Mouse (Mus musculus) kidney, postnatal 0 days (tissue): ENCODE data around the gene 1700019D03Rik. TPM values are rescaled to one million over a fixed set of nuclear protein-coding genes. Genes with fewer than 3 reads are reported as not detected.

Experiments used
- ATAC-seq: fragments of 200-750 bp; cut with Nextera tagmentation; replicated peaks from 2 replicates; pipeline ENCODE4 v1.8.0; 2017; ENCODE audit warnings: low read depth, moderate number of reproducible peaks, moderate TSS enrichment, moderate library complexity; ENCODE audit not compliant: low FRiP score
- DNase-seq: peaks from one replicate; pipeline ENCODE4 v3.0.0-alpha.2; 2016; ENCODE audit warnings: low spot score
- H3K27ac ChIP-seq: fragments of 300-500 bp; sonication (generic); 2 replicates; pipeline ENCODE4 v1.5.1; 2014; ENCODE audit warnings: mild to moderate bottlenecking
- H3K27me3 ChIP-seq: fragments of 300-500 bp; sonication (generic); 2 replicates; pipeline ENCODE4 v1.6.1; 2014; ENCODE audit warnings: low read length, mixed read lengths; ENCODE audit not compliant: insufficient read depth
- H3K36me3 ChIP-seq: fragments of 300-500 bp; sonication (generic); 2 replicates; pipeline ENCODE4 v1.6.1; 2014; ENCODE audit warnings: low read length, mixed read lengths; ENCODE audit not compliant: insufficient read depth
- H3K4me1 ChIP-seq: fragments of 300-500 bp; sonication (generic); replicated peaks from 2 replicates; pipeline ENCODE4 v1.6.1; 2014; ENCODE audit warnings: antibody characterized with exemption, low read length, mixed read lengths; ENCODE audit not compliant: insufficient read depth
- H3K4me2 ChIP-seq: fragments of 300-500 bp; sonication (generic); 2 replicates; pipeline ENCODE4 v1.6.1; 2014; ENCODE audit warnings: mild to moderate bottlenecking, low read length, moderate library complexity, mixed read lengths
- H3K4me3 ChIP-seq: fragments of 300-500 bp; sonication (generic); replicated peaks from 2 replicates; pipeline ENCODE4 v1.5.1; 2014; ENCODE audit warnings: low read depth, low read length
- H3K9ac ChIP-seq: fragments of 300-500 bp; sonication (generic); 2 replicates; pipeline ENCODE4 v1.6.1; 2014; ENCODE audit warnings: low read depth, low read length
- H3K9me3 ChIP-seq: fragments of 300-500 bp; sonication (generic); replicated peaks from 2 replicates; pipeline ENCODE4 v1.6.1; 2016; ENCODE audit warnings: low read length, inconsistent platforms, mixed read lengths
- CTCF ChIP-seq: IDR thresholded peaks from 2 replicates; pipeline ENCODE4 v1.5.1; 2016; ENCODE audit warnings: antibody characterized with exemption, low read depth, mild to moderate bottlenecking, moderate library complexity
- WGBS: fragments of 180-500 bp; shearing (Covaris S2); extraction: QIAGEN DNeasy Blood & Tissue Kit; methylation state at CpG from one replicate; pipeline ENCODE4 v1.1.7; 2014; 5-methylcytosine and 5-hydroxymethylcytosine counted together
- polyA plus RNA-seq: library from polyadenylated mRNA; unstranded; fragments of >200 nt; fragmentation: Nextera tagmentation; extraction: Ambion mirVana; gene quantifications from 2 replicates; pipeline ENCODE4 v1.2.1, GENCODE M21; 2015

1700019D03Rik gene
- polyA plus RNA-seq, 1 experiment from 2014 or later, result 8.1 TPM

- Histone ChIP-seq H3K4me3 (no peak overlapping the region), H3K4me1 (no peaks in the 10 kb centered on the region), H3K4me2 (no peak overlapping the region), H3K27ac (no peak overlapping the region), H3K27me3 (no peaks in the 10 kb centered on the region), H3K9me3 (no peaks in the 10 kb centered on the region), H3K36me3 (0 out of 2 replicates have a peak, but pooled peaks cover 2% of the 10 kb centered on the region), H3K9ac (no peak overlapping the region)
- ATAC-seq (no peak), DNase-seq (no peak)
- 89% methylated on average over 3 of the region's 3 CpGs for WGBS
- TF ChIP-seq CTCF, result no peak
Observed at GRCm38 (mm10) chr1:52909783-52910182, 110.2 kb downstream of the 1700019D03Rik start.

- Histone ChIP-seq H3K4me1 (no peaks in the 10 kb centered on the region), H3K27me3 (no peaks in the 10 kb centered on the region), H3K9ac (no peak overlapping the region), H3K9me3 (no peaks in the 10 kb centered on the region), H3K4me3 (no peak overlapping the region), H3K36me3 (peaks cover under 1% of the 10 kb centered on the region; the same call in 1 of the 2 replicates), H3K27ac (no peak overlapping the region), H3K4me2 (no peak overlapping the region)
- no peak for TF ChIP-seq CTCF
- ATAC-seq (no peak), DNase-seq (no peak)
- 75% methylated on average over 2 of the region's 2 CpGs for WGBS
Observed at GRCm38 (mm10) chr1:52884208-52884607, 135.8 kb downstream of the 1700019D03Rik start.

Other genes starting within 250 kb of the 1700019D03Rik start
- 16.3 and 16.9 TPM in 2 replicates for gene Inpp1, start 202.5 kb downstream of the 1700019D03Rik start, polyA plus RNA-seq
- gene Hibch, start 175.2 kb downstream of the 1700019D03Rik start, polyA plus RNA-seq, result 29.4 and 30.7 TPM in 2 replicates
- gene Mstn, start 41.5 kb upstream of the 1700019D03Rik start, polyA plus RNA-seq, result 0.05 TPM in 1 of 2 replicates, not detected in the other
- gene 1700019A02Rik, start 167.5 kb upstream of the 1700019D03Rik start, polyA plus RNA-seq, result not detected in 2 replicates